Mouse (Mus musculus) embryonic fibroblast, embryonic 13.5 days (primary cell): ENCODE measurements at regions not wholly inside any gene's neighbourhood (a gene's known extent, or its start where the extent isn't known, plus 50 kb on each side); places are given as distances from the start of the nearest gene placed in this dataset.

Experiments
- CTCF ChIP-seq: IDR thresholded peaks from 2 replicates; pipeline ENCODE4 v1.5.1; 2011; ENCODE audit warnings: mild to moderate bottlenecking, control low read depth, low read length, moderate library complexity, borderline replicate concordance; ENCODE audit not compliant: insufficient read depth
- POLR2A ChIP-seq: IDR thresholded peaks from 2 replicates; pipeline ENCODE4 v1.6.1; 2011; ENCODE audit warnings: low read depth, mild to moderate bottlenecking, control low read depth, low read length, moderate library complexity

- no peak for TF ChIP-seq POLR2A
- TF ChIP-seq CTCF: no peak
These were observed 71.8 kb upstream of the Ppp2r5c start for GRCm38 (mm10) chr12:110375139-110375538.
